Mouse (Mus musculus) forebrain, embryonic 14.5 days (tissue): ENCODE measurements around the gene Dbh. TPM values are rescaled to one million over a fixed set of nuclear protein-coding genes. Genes with fewer than 3 reads are reported as not detected.

ENCODE experiments used
- ATAC-seq: fragments of 200-750 bp; cut with Nextera tagmentation; 2 replicates; pipeline ENCODE4 v1.8.0; 2017; ENCODE audit warnings: mild to moderate bottlenecking, moderate library complexity
- DNase-seq: peaks from one replicate; pipeline ENCODE4 v3.0.0-alpha.2; 2015; ENCODE audit warnings: low spot score
- H3K27ac ChIP-seq: fragments of 300-500 bp; sonication (generic); 2 replicates; pipeline ENCODE4 v1.5.1; 2014; ENCODE audit warnings: low read depth, mild to moderate bottlenecking, control low read depth, low read length, moderate library complexity
- H3K27me3 ChIP-seq: fragments of 300-500 bp; sonication (generic); replicated peaks from 2 replicates; pipeline ENCODE4 v1.6.1; 2014; ENCODE audit warnings: low read length, control low read depth, mixed read lengths; ENCODE audit not compliant: control insufficient read depth, insufficient read depth
- H3K36me3 ChIP-seq: fragments of 300-500 bp; sonication (generic); 2 replicates; pipeline ENCODE4 v1.6.1; 2014; ENCODE audit warnings: low read length, control low read depth; ENCODE audit not compliant: control insufficient read depth, insufficient read depth
- H3K4me1 ChIP-seq: fragments of 300-500 bp; sonication (generic); 2 replicates; pipeline ENCODE4 v1.6.1; 2014; ENCODE audit warnings: antibody characterized with exemption, low read length, control low read depth; ENCODE audit not compliant: control insufficient read depth, insufficient read depth
- H3K4me2 ChIP-seq: fragments of 300-500 bp; sonication (generic); 2 replicates; pipeline ENCODE4 v1.6.1; 2014; ENCODE audit warnings: mild to moderate bottlenecking, control low read depth, low read length
- H3K4me3 ChIP-seq: fragments of 300-500 bp; sonication (generic); 2 replicates; pipeline ENCODE4 v1.5.1; 2014; ENCODE audit warnings: low read depth, low read length, control low read depth
- H3K9ac ChIP-seq: fragments of 300-500 bp; sonication (generic); 2 replicates; pipeline ENCODE4 v1.6.1; 2014; ENCODE audit warnings: mild to moderate bottlenecking, low read length, control low read depth, moderate library complexity
- H3K9me3 ChIP-seq: fragments of 300-500 bp; sonication (generic); replicated peaks from 2 replicates; pipeline ENCODE4 v1.6.1; 2016; ENCODE audit warnings: low read length, control low read depth, mixed read lengths; ENCODE audit not compliant: control insufficient read depth
- WGBS: fragments of 180-500 bp; shearing (Covaris S2); extraction: QIAGEN DNeasy Blood & Tissue Kit; methylation state at CpG from one replicate; pipeline ENCODE4 v1.1.7; 2014; 5-methylcytosine and 5-hydroxymethylcytosine counted together
- polyA plus RNA-seq: library from polyadenylated mRNA; unstranded; fragments of >200 nt; fragmentation: Nextera tagmentation; extraction: Ambion mirVana; gene quantifications from 2 replicates; pipeline ENCODE4 v1.2.1, GENCODE M21; 2014

The Dbh gene
- polyA plus RNA-seq, 1 experiment from 2014 or later: not detected

- WGBS: 72% methylated on average over 2 of the region's 2 CpGs
- H3K4me1 ChIP-seq: no peaks in the 10 kb centered on the region
- H3K4me2 ChIP-seq: no peak overlapping the region
- H3K9ac ChIP-seq: no peak overlapping the region
- no peaks in the 10 kb centered on the region for H3K9me3 ChIP-seq
- H3K27me3 ChIP-seq: no peaks in the 10 kb centered on the region
- no peak overlapping the region for H3K27ac ChIP-seq
- DNase-seq: peak; percentile 47
- H3K4me3 ChIP-seq: no peak overlapping the region
- ATAC-seq: 0 out of 2 replicates have a peak, but pooled peaks have one; percentile 18
- no peaks in the 10 kb centered on the region for H3K36me3 ChIP-seq
Observed at GRCm38 (mm10) chr2:27218121-27218544, 53.1 kb downstream of the Dbh start.

- Histone ChIP-seq H3K9me3 (no peaks in the 10 kb centered on the region), H3K4me3 (no peak overlapping the region), H3K4me1 (no peaks in the 10 kb centered on the region), H3K27ac (no peak overlapping the region), H3K27me3 (no peaks in the 10 kb centered on the region), H3K4me2 (no peak overlapping the region), H3K9ac (no peak overlapping the region), H3K36me3 (no peaks in the 10 kb centered on the region)
- 82% methylated on average over 8 of the region's 8 CpGs for WGBS
- no peak for DNase-seq
- ATAC-seq: no peak
Observed at GRCm38 (mm10) chr2:27218569-27218968, 53.5 kb downstream of the Dbh start.

GRCm38 (mm10) chr2:27223012-27223421 lies 58.0 kb downstream of the Dbh start:
- 78% methylated on average over 7 of the region's 7 CpGs for WGBS
- no peak overlapping the region for H3K4me2 ChIP-seq
- no peaks in the 10 kb centered on the region for H3K4me1 ChIP-seq
- DNase-seq (no peak), ATAC-seq (no peak)
- H3K27me3 ChIP-seq: no peaks in the 10 kb centered on the region
- H3K27ac ChIP-seq: no peak overlapping the region
- H3K36me3 ChIP-seq: no peaks in the 10 kb centered on the region
- H3K9me3 ChIP-seq: no peaks in the 10 kb centered on the region
- H3K4me3 ChIP-seq: no peak overlapping the region
- H3K9ac ChIP-seq: no peak overlapping the region

GRCm38 (mm10) chr2:27226572-27226971 lies 61.5 kb downstream of the Dbh start:
- Histone ChIP-seq H3K4me3 (no peak overlapping the region), H3K9ac (no peak overlapping the region), H3K27me3 (no peaks in the 10 kb centered on the region), H3K4me1 (no peaks in the 10 kb centered on the region), H3K4me2 (no peak overlapping the region), H3K36me3 (no peaks in the 10 kb centered on the region), H3K9me3 (no peaks in the 10 kb centered on the region), H3K27ac (no peak overlapping the region)
- ATAC-seq: no peak
- no peak for DNase-seq
- 57% methylated on average over 7 of the region's 7 CpGs for WGBS

- H3K9me3 ChIP-seq: no peaks in the 10 kb centered on the region
- 83% methylated on average over 5 of the region's 5 CpGs for WGBS
- ATAC-seq (no peak), DNase-seq (no peak)
- no peaks in the 10 kb centered on the region for H3K36me3 ChIP-seq
- no peak overlapping the region for H3K4me2 ChIP-seq
- no peaks in the 10 kb centered on the region for H3K4me1 ChIP-seq
- H3K4me3 ChIP-seq: no peak overlapping the region
- H3K27me3 ChIP-seq: no peaks in the 10 kb centered on the region
- H3K9ac ChIP-seq: no peak overlapping the region
- H3K27ac ChIP-seq: no peak overlapping the region
Observed at GRCm38 (mm10) chr2:27228809-27229480, 63.9 kb downstream of the Dbh start.

- Histone ChIP-seq H3K9ac (no peak overlapping the region), H3K4me1 (no peaks in the 10 kb centered on the region), H3K9me3 (no peaks in the 10 kb centered on the region), H3K27ac (no peak overlapping the region), H3K4me3 (no peak overlapping the region), H3K4me2 (no peak overlapping the region), H3K27me3 (no peaks in the 10 kb centered on the region), H3K36me3 (no peaks in the 10 kb centered on the region)
- DNase-seq: no peak
- ATAC-seq: no peak
- WGBS: 84% methylated on average over 2 of the region's 2 CpGs
Observed at GRCm38 (mm10) chr2:27229481-27230105, 64.6 kb downstream of the Dbh start.

GRCm38 (mm10) chr2:27232376-27232775 lies 67.3 kb downstream of the Dbh start:
- WGBS: 33% methylated on average over 7 of the region's 7 CpGs
- H3K36me3 ChIP-seq: no peaks in the 10 kb centered on the region
- H3K27me3 ChIP-seq: no peaks in the 10 kb centered on the region
- DNase-seq (no peak), ATAC-seq (no peak)
- H3K27ac ChIP-seq: no peak overlapping the region
- H3K4me1 ChIP-seq: no peaks in the 10 kb centered on the region
- H3K9ac ChIP-seq: no peak overlapping the region; the same call in 1 of the 2 replicates
- no peaks in the 10 kb centered on the region for H3K9me3 ChIP-seq
- H3K4me3 ChIP-seq: no peak overlapping the region
- no peak overlapping the region for H3K4me2 ChIP-seq

Other genes with a start within 250 kb of the Dbh start
- 53.3 and 54.0 TPM in 2 replicates for gene Surf2, start 248.9 kb upstream of the Dbh start, polyA plus RNA-seq
- gene Surf1, start 248.7 kb upstream of the Dbh start, polyA plus RNA-seq: 72.0 and 74.2 TPM in 2 replicates
- 97.3 and 103 TPM in 2 replicates for gene Surf4, start 231.3 kb upstream of the Dbh start, polyA plus RNA-seq
- 0.52 TPM in 1 of 2 replicates, not detected in the other for gene Stkld1, start 231.2 kb upstream of the Dbh start, polyA plus RNA-seq
- 36.7 and 40.7 TPM in 2 replicates for gene Rexo4, start 200.8 kb upstream of the Dbh start, polyA plus RNA-seq
- gene Adamts13, start 191.8 kb upstream of the Dbh start, polyA plus RNA-seq: 0.53 TPM in 1 of 2 replicates, not detected in the other
- gene Cacfd1, start 155.3 kb upstream of the Dbh start, polyA plus RNA-seq: 58.7 and 64.8 TPM in 2 replicates
- 3.4 TPM in 2 replicates for gene Slc2a6, start 137.2 kb upstream of the Dbh start, polyA plus RNA-seq
- not detected in 2 replicates for gene Mymk, start 93.1 kb upstream of the Dbh start, polyA plus RNA-seq
- 10.4 TPM in 2 replicates for gene Adamtsl2, start 85.9 kb upstream of the Dbh start, polyA plus RNA-seq
- gene Fam163b, start 22.7 kb upstream of the Dbh start, polyA plus RNA-seq: 2.4 and 3.2 TPM in 2 replicates
- gene Sardh, start 83.1 kb downstream of the Dbh start, polyA plus RNA-seq: 4.2 and 4.7 TPM in 2 replicates